Mouse (Mus musculus) E14TG2a.4 (cell line): Measurements from ENCODE around the gene Slit2.

Source experiments
- H3K27me3 ChIP-seq: 2 replicates; pipeline ENCODE4 v1.6.1; 2014; ENCODE audit warnings: low read length, control low read depth; ENCODE audit not compliant: insufficient read depth
- H3K36me3 ChIP-seq: 2 replicates; pipeline ENCODE4 v1.6.1; 2014; ENCODE audit warnings: low read length, control low read depth; ENCODE audit not compliant: insufficient read depth
- H3K4me1 ChIP-seq: replicated peaks from 2 replicates; pipeline ENCODE4 v1.6.1; 2014; ENCODE audit warnings: low read depth, low read length, control low read depth
- H3K4me3 ChIP-seq: replicated peaks from 2 replicates; pipeline ENCODE4 v1.5.1; 2014; ENCODE audit warnings: mild to moderate bottlenecking, low read length
- H3K9me3 ChIP-seq: 2 replicates; pipeline ENCODE4 v1.6.1; 2014; ENCODE audit warnings: low read length, control low read depth
- CTCF ChIP-seq: conservative IDR thresholded peaks from 2 replicates; pipeline ENCODE4 v1.5.1; 2014; ENCODE audit warnings: low read length
- NANOG ChIP-seq: IDR thresholded peaks from 2 replicates; pipeline ENCODE4 v1.6.1; 2014; ENCODE audit warnings: borderline replicate concordance, low read length, mixed read lengths
- POU5F1 ChIP-seq: IDR thresholded peaks from 2 replicates; pipeline ENCODE4 v1.6.1; 2014; ENCODE audit warnings: low read length, borderline replicate concordance

Gene Slit2

DNA sequence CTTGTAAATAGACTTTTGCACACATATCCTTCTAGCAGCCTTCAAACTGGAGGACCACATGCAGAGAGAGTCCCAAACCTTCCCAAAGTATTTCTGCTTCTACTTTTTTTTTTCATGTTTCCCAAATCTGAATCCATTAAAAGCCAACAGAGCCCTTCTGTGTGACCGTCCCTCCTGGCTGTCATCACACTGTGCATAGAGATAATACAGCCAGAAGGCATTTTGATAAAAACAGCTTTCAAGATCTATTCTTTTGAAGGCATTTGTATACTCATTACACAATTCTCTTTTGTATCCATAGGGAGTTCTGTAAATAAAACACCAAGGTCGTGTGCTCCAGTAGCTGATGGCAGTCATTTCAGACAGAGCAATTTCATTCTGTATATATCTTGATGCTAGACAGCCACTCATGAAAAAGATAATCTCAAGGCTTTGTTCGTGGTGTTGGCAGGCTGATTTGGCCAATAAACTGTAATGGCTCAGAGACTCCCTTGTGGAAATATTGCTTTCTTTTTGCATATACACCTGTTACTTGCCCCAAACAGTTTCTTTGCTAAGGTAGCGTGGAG lies 132.1 kb downstream of the Slit2 start:
- no peaks in the 10 kb centered on the region for H3K9me3 ChIP-seq
- H3K27me3 ChIP-seq: no peaks in the 10 kb centered on the region
- TF ChIP-seq NANOG (no peak), CTCF (no peak), POU5F1 (no peak)
- H3K4me3 ChIP-seq: no peak overlapping the region
- no peaks in the 10 kb centered on the region for H3K4me1 ChIP-seq
- H3K36me3 ChIP-seq: no peaks in the 10 kb centered on the region

DNA sequence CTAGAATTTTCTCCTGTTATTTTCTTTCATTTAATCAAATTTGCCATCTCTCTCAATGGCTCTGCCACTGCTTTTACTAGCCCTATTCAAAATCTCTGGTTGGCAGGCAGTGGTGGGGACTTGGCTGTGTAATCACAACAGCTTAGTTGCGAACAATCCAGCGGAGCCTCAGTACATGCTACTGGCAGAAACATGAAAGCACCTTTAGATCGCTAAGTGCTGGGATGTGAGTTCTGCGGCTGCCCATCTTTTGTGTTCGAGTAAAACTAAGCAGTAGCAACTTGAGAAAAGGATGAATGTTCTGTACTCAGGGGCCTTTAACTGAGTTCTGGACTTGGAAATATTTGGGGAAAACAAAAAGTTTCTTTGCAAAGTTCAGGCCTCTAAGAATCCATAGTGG lies 139.7 kb downstream of the Slit2 start:
- no peaks in the 10 kb centered on the region for H3K36me3 ChIP-seq
- H3K4me1 ChIP-seq: no peaks in the 10 kb centered on the region
- H3K27me3 ChIP-seq: no peaks in the 10 kb centered on the region
- TF ChIP-seq NANOG (no peak), POU5F1 (no peak), CTCF (no peak)
- H3K9me3 ChIP-seq: no peaks in the 10 kb centered on the region
- H3K4me3 ChIP-seq: no peak overlapping the region

DNA sequence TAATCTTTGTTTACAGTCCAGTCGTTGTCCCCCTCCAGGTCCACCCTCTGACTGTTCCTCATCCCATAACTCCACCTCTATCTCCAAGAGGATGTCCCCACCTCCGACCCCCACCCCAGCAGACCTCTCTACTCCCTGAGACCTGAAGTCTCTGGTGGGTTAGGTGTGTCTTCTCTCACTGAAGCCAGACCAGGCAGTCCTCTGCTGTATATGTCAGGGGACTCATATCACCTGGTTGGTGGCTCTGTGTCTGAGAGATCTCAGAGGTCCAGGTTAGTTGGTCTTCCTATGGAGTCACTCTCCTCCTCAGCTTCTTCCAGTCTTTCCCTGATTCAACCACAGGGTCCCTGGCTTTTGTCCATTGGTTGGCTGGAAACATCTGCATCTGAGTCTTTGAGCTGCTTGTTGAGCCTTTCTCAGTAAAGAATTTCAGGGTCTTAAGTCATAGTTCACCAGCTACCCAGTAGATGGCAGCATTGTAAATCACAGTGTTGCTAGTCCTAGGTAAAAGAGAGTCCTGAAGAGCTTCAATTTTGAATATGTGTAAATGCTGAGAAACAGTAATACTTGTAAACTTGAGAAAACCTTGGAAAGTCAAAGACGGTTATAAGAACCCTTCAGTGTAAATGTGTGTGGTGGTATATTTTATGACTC lies 143.0 kb downstream of the Slit2 start:
- Histone ChIP-seq H3K4me1 (no peaks in the 10 kb centered on the region), H3K4me3 (no peak overlapping the region), H3K27me3 (no peaks in the 10 kb centered on the region), H3K9me3 (no peaks in the 10 kb centered on the region), H3K36me3 (no peaks in the 10 kb centered on the region)
- TF ChIP-seq CTCF (peak; percentile 53), POU5F1 (no peak), NANOG (no peak)

DNA sequence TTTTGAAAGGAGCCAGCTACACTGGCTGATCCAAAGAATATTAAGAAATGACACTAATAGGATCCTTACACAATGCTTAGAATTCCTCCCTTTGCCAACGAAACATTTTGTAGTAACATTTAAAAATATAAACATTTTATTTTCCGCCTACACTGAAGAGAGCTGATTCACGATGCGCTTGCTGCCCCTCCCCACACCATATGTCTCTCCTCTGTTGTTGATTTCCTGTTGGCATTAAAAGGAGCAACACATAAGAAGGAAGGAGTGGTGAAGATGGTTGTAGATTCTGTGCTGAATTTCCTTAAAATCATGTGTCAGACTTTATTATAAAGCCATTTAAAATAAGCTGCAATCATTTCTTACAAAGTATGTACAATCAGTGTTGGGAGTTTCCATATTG lies 147.0 kb downstream of the Slit2 start:
- no peaks in the 10 kb centered on the region for H3K27me3 ChIP-seq
- no peaks in the 10 kb centered on the region for H3K4me1 ChIP-seq
- H3K36me3 ChIP-seq: no peaks in the 10 kb centered on the region
- no peak for TF ChIP-seq NANOG
- TF ChIP-seq POU5F1: no peak
- no peak for TF ChIP-seq CTCF
- no peak overlapping the region for H3K4me3 ChIP-seq
- H3K9me3 ChIP-seq: no peaks in the 10 kb centered on the region

DNA sequence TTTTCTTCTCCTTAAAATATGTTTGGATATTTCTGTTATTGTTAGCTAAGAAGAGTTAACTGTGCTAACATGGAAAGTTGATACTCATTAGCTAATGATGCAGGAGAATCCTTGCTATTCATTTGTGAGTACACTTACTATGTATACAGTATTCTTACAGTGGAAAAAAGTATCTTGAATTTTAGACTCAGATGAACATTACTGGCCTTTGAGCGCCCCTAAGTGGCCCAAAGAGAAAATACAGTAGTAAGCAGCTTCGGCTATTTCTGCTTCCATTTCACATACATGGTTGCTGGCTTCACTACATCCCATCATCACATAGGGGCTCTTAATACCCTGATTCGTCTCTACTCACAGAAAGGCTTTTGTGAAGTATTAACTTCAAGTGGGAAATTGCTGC lies 153.6 kb downstream of the Slit2 start:
- no peak overlapping the region for H3K4me3 ChIP-seq
- no peaks in the 10 kb centered on the region for H3K9me3 ChIP-seq
- no peaks in the 10 kb centered on the region for H3K27me3 ChIP-seq
- peak; percentile 48 for TF ChIP-seq CTCF
- TF ChIP-seq NANOG: no peak
- no peak for TF ChIP-seq POU5F1
- no peaks in the 10 kb centered on the region for H3K36me3 ChIP-seq
- H3K4me1 ChIP-seq: no peaks in the 10 kb centered on the region

DNA sequence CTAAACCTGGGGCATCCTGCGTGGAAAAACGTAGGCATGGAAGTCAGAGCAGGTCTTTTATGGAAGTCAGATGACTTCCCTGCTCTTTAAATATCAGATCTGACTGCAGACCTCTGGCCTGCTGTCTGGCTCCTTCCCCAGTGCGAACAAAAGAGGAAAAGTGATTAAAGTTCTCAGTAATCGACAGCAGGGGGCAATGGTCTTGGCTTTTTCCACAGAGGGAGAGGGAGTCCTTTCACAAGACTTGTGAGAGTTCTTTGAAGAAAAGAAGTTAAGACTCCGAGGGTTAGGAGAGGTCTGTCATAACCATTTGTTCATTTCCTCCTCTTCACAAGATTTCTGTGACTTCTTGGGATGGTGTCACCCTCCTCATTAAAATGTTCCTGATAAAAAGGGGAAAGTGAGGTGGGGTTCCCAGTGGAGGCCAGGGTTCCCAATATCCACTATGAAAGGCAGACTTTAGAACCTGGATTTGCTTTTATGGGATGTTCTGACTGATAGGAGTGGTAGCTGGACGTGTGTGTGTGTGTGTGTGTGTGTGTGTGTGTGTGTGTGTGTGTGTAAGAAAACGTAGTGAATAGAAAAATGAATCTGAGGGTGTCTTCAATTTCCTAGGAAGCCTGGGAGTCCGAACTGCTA lies 156.0 kb downstream of the Slit2 start:
- no peaks in the 10 kb centered on the region for H3K9me3 ChIP-seq
- no peaks in the 10 kb centered on the region for H3K27me3 ChIP-seq
- TF ChIP-seq POU5F1 (no peak), NANOG (no peak), CTCF (no peak)
- H3K36me3 ChIP-seq: no peaks in the 10 kb centered on the region
- H3K4me1 ChIP-seq: no peaks in the 10 kb centered on the region
- H3K4me3 ChIP-seq: no peak overlapping the region

DNA sequence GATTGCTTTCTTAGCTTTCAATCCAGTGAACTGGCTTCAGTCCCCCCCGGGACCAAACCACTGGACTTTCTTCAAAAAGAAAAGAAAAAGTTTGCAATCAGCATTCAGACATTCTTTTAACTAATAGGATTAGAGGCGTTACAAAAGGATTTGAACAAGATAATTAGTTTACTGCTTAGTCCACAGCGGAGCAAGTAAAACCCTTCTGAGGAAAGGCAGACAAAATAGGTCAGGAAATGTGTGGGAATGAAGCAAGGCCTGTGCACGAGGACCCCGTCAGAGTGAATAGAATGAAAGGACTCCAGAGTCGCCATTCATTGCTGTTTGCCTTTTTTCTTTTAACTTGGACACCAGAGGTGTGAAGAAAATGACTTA lies 156.5 kb downstream of the Slit2 start:
- no peaks in the 10 kb centered on the region for H3K36me3 ChIP-seq
- no peaks in the 10 kb centered on the region for H3K9me3 ChIP-seq
- H3K4me3 ChIP-seq: no peak overlapping the region
- no peak for TF ChIP-seq POU5F1
- no peak for TF ChIP-seq NANOG
- TF ChIP-seq CTCF: no peak
- no peaks in the 10 kb centered on the region for H3K4me1 ChIP-seq
- no peaks in the 10 kb centered on the region for H3K27me3 ChIP-seq

DNA sequence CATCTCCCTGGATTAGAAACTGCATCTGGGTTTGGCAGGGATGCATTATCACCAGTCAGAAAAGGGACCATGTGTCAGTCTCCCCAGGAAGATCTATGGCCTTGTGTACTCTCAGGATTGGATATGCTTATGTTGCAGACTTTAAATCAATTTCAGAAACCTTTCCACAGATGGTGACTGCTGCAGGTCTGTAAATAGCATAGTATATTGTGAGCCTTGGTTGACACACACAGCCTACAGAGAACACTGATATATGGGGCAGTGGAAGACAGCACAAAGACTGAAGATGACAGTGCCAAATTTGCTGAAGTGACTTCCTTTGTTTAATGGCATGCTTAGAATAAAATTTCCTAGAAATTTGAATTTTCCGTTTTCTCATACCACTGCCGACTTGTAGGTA lies 163.1 kb downstream of the Slit2 start:
- no peak overlapping the region for H3K4me3 ChIP-seq
- no peaks in the 10 kb centered on the region for H3K36me3 ChIP-seq
- H3K27me3 ChIP-seq: no peaks in the 10 kb centered on the region
- no peaks in the 10 kb centered on the region for H3K4me1 ChIP-seq
- H3K9me3 ChIP-seq: no peaks in the 10 kb centered on the region
- TF ChIP-seq NANOG (no peak), POU5F1 (no peak), CTCF (no peak)

DNA sequence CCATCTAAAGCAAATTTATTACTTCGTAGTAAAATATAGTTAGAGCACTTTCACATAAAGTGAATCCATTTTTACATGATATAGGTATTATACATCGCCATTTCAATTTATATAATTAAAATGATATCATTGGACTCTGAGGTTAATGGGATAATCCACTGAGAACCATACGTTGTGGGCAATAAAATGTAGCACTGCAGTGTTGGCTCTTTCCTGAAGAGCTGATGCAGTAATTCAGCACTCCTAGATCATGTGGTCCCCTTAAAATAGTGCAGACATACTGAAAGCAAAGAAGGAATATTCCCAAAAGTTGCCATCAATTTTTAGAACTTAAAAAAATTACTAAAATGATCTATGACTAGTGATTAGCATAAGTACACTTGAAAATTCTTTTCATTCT lies 177.9 kb downstream of the Slit2 start:
- H3K4me1 ChIP-seq: no peaks in the 10 kb centered on the region

More for the DNA sequence above, 177.9 kb downstream of the Slit2 start:
- no peak overlapping the region for H3K4me3 ChIP-seq
- no peaks in the 10 kb centered on the region for H3K9me3 ChIP-seq
- no peak for TF ChIP-seq CTCF
- TF ChIP-seq POU5F1: no peak
- no peak for TF ChIP-seq NANOG
- no peaks in the 10 kb centered on the region for H3K36me3 ChIP-seq
- no peaks in the 10 kb centered on the region for H3K27me3 ChIP-seq
